ENCODE assay signal across 7 mouse cellular contexts in the genomic region with DNA sequence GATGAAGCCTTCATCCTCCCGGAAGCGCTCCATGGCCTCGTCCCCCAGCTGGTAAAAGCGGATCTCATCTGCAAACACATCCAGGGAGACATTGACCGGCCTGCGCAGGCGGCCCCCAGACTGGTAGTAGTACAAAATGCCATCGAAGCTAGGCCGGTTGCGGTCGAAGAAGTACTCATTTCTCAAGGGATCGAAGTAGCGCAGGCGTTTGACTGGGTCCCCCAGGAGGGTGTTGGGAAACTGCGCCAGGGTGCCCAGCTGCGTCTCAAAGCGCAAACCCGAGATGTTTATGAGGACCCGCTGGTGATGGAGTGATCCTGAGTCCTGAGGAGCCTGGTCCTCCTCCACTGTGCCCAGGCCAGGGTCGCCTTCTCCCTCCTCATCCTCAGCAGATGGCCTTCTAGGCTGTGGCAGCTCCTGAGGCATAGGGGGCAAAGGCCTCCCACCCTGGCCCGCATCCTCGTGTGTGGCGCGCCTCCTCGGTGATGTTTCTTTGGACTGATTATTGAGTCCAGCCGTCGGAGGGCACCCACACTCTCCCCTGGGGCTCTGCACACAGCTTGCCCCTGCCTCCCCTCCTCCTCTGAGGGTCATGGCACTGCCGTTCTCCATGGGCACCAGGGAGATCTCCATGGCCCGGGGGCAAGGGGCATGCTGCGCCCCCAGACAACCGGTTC. TPM values are rescaled to one million over a fixed set of nuclear protein-coding genes. Genes with fewer than 3 reads are reported as not detected.
DNase-seq lines count a peak whose midpoint lies in the region; ATAC-seq and TF ChIP-seq lines count a peak whose summit lies in the region.

No protein-coding gene starts in this region.

- peak; percentile 26; the same call in 1 of the 2 replicates for ATAC-seq in lung, embryonic 16.5 days (ENCODE audit: low read depth)
- ATAC-seq in forebrain, postnatal 0 days, result no peak
- no peak for ATAC-seq in limb, embryonic 14.5 days (ENCODE audit: low FRiP score, low read depth)
- ATAC-seq in stomach, postnatal 0 days (ENCODE audit: low FRiP score, low TSS enrichment), result peak; percentile 45; the same call in 1 of the 2 replicates

- WGBS in lung, embryonic 16.5 days, result 21% methylated on average over 31 of the region's 31 CpGs
- 15% methylated on average over 30 of the region's 31 CpGs for WGBS in forebrain, postnatal 0 days
- 16% methylated on average over 31 of the region's 31 CpGs for WGBS in limb, embryonic 14.5 days
- 20% methylated on average over 31 of the region's 31 CpGs for WGBS in stomach, postnatal 0 days

- peak overlapping the region; percentile 54 for H3K4me2 ChIP-seq in lung, embryonic 16.5 days (ENCODE audit: low read depth, low read length)
- H3K4me2 ChIP-seq in forebrain, postnatal 0 days (ENCODE audit: low read depth), result peak overlapping the region; percentile 42
- peak overlapping the region; percentile 53 for H3K4me2 ChIP-seq in limb, embryonic 14.5 days (replicated peaks; ENCODE audit: low read depth, low read length, severe bottlenecking)
- peak overlapping the region; percentile 53 for H3K4me2 ChIP-seq in stomach, postnatal 0 days (replicated peaks; ENCODE audit: low read depth)

- no peak for DNase-seq in lung, adult 18-20 months
- no peak for DNase-seq in forebrain, postnatal 0 days
- DNase-seq in limb, embryonic 14.5 days (ENCODE audit: low spot score), result no peak
- DNase-seq in stomach, postnatal 0 days (ENCODE audit: low spot score), result no peak
- DNase-seq in right cerebral cortex, adult 18-20 months, result no peak
- no peak for DNase-seq in gastrocnemius, adult 8-10 months (ENCODE audit: low spot score in 2 of 2)

- no peak for TF ChIP-seq CTCF in forebrain, postnatal 0 days (IDR thresholded peaks at IDR 0.05; ENCODE audit: low read depth)
- no peak for TF ChIP-seq CTCF in stomach, postnatal 0 days (IDR thresholded peaks at IDR 0.05; ENCODE audit: low read depth)

- peak overlapping the region; percentile 33 for H3K4me3 ChIP-seq in lung, embryonic 16.5 days (ENCODE audit: low read length)
- H3K4me3 ChIP-seq in forebrain, postnatal 0 days (ENCODE audit: low read depth, low read length), result peak overlapping the region; percentile 18
- peak overlapping the region; percentile 27 for H3K4me3 ChIP-seq in limb, embryonic 14.5 days (replicated peaks; ENCODE audit: low read length)
- peak overlapping the region; percentile 28 for H3K4me3 ChIP-seq in stomach, postnatal 0 days (ENCODE audit: low read depth, low read length)

- H3K9me3 ChIP-seq in lung, embryonic 16.5 days (ENCODE audit: control insufficient read depth, low read length), result no peaks in the 10 kb centered on the region
- no peaks in the 10 kb centered on the region for H3K9me3 ChIP-seq in forebrain, postnatal 0 days (ENCODE audit: low read length)
- H3K9me3 ChIP-seq in limb, embryonic 14.5 days (ENCODE audit: control insufficient read depth, low read length), result no peaks in the 10 kb centered on the region
- H3K9me3 ChIP-seq in stomach, postnatal 0 days (ENCODE audit: control insufficient read depth, low read length), result no peaks in the 10 kb centered on the region

- TF ChIP-seq EP300 in stomach, postnatal 0 days (optimal IDR thresholded peaks at IDR 0.05), result no peak

- no peak overlapping the region for H3K27ac ChIP-seq in lung, embryonic 16.5 days (ENCODE audit: low read length)
- H3K27ac ChIP-seq in forebrain, postnatal 0 days (ENCODE audit: low read depth, low read length), result peak overlapping the region; percentile 50; the same call in 1 of the 2 replicates
- H3K27ac ChIP-seq in limb, embryonic 14.5 days (replicated peaks; ENCODE audit: low read depth, low read length), result peak overlapping the region; percentile 57; the same call in 1 of the 2 replicates
- peak overlapping the region; percentile 78 for H3K27ac ChIP-seq in stomach, postnatal 0 days (replicated peaks)

- H3K27me3 ChIP-seq in lung, embryonic 16.5 days (ENCODE audit: control insufficient read depth, insufficient read depth, low read depth, low read length), result peaks cover 9% of the 10 kb centered on the region; the same call in 1 of the 2 replicates
- H3K27me3 ChIP-seq in forebrain, postnatal 0 days (ENCODE audit: insufficient read depth, low read length), result peaks cover 9% of the 10 kb centered on the region
- peaks cover 12% of the 10 kb centered on the region; the same call in 1 of the 2 replicates for H3K27me3 ChIP-seq in limb, embryonic 14.5 days (ENCODE audit: control insufficient read depth, insufficient read depth, low read length)
- H3K27me3 ChIP-seq in stomach, postnatal 0 days (ENCODE audit: control insufficient read depth, insufficient read depth, low read length), result no peaks in the 10 kb centered on the region; the same call in 1 of the 2 replicates

- no peaks in the 10 kb centered on the region for H3K36me3 ChIP-seq in lung, embryonic 16.5 days (ENCODE audit: control insufficient read depth, insufficient read depth, low read length)
- no peaks in the 10 kb centered on the region for H3K36me3 ChIP-seq in forebrain, postnatal 0 days (ENCODE audit: insufficient read depth)
- H3K36me3 ChIP-seq in limb, embryonic 14.5 days (ENCODE audit: control insufficient read depth, insufficient read depth, low read length), result no peaks in the 10 kb centered on the region
- no peaks in the 10 kb centered on the region for H3K36me3 ChIP-seq in stomach, postnatal 0 days (ENCODE audit: control insufficient read depth, insufficient read depth, low read length)

- no peak for TF ChIP-seq POLR2A in limb, embryonic 14.5 days (IDR thresholded peaks at IDR 0.05; ENCODE audit: borderline replicate concordance, extremely low read depth, insufficient read depth, insufficient read length)

- H3K4me1 ChIP-seq in lung, embryonic 16.5 days (replicated peaks; ENCODE audit: control insufficient read depth, insufficient read depth, low read length), result peaks cover 18% of the 10 kb centered on the region
- peaks cover 4% of the 10 kb centered on the region; the same call in 1 of the 2 replicates for H3K4me1 ChIP-seq in forebrain, postnatal 0 days (ENCODE audit: insufficient read depth)
- peaks cover 22% of the 10 kb centered on the region for H3K4me1 ChIP-seq in limb, embryonic 14.5 days (ENCODE audit: control insufficient read depth, insufficient read depth, low read length)
- no peaks in the 10 kb centered on the region; the same call in 1 of the 2 replicates for H3K4me1 ChIP-seq in stomach, postnatal 0 days (replicated peaks; ENCODE audit: control insufficient read depth, insufficient read depth)

- peak overlapping the region; percentile 49; the same call in 1 of the 2 replicates for H3K9ac ChIP-seq in lung, embryonic 16.5 days (ENCODE audit: low read length)
- H3K9ac ChIP-seq in forebrain, postnatal 0 days, result peak overlapping the region; percentile 31; the same call in 1 of the 2 replicates
- peak overlapping the region; percentile 17 for H3K9ac ChIP-seq in limb, embryonic 14.5 days (ENCODE audit: low read depth, low read length, severe bottlenecking)
- H3K9ac ChIP-seq in stomach, postnatal 0 days (ENCODE audit: low read length), result peak overlapping the region; percentile 58; the same call in 1 of the 2 replicates

RNA-seq across cellular contexts. Expression of a gene that starts 0.5 kb away (rescaled TPM):
- polyA plus RNA-seq in lung, embryonic 16.5 days (2015; fragmentation: Nextera tagmentation; extraction: Ambion mirVana), result 2.8 and 3.7 TPM in 2 replicates
- total RNA-seq in forebrain, postnatal 0 days (2014; rRNA removed), result 4.2 and 8.0 TPM in 2 replicates
- 2.4 and 3.7 TPM in 2 replicates for polyA plus RNA-seq in forebrain, postnatal 0 days (2015; fragmentation: Nextera tagmentation; extraction: Ambion mirVana)
- polyA plus RNA-seq in limb, embryonic 14.5 days (2012; rRNA removed), result 3.1 and 3.2 TPM in 2 replicates
- polyA plus RNA-seq in limb, embryonic 14.5 days (2014; fragmentation: Nextera tagmentation; extraction: Ambion mirVana), result 4.0 and 5.0 TPM in 2 replicates
- 3.2 and 3.5 TPM in 2 replicates for polyA plus RNA-seq in stomach, postnatal 0 days (2015; fragmentation: Nextera tagmentation; extraction: Ambion mirVana)
- total RNA-seq in gastrocnemius, adult 8-10 months (2022), result 1 to 10 TPM; 3.3 to 3.9 (median 3.5) TPM

Comparison
In these comparisons a context has a peak if more than half of its experiments do, and no peak if none do; other contexts are left out.
1. ATAC-seq: peak in lung, embryonic 16.5 days (single experiment) and stomach, postnatal 0 days (single experiment); none in forebrain, postnatal 0 days (single experiment) and limb, embryonic 14.5 days (single experiment).
2. Peak in every context shown above with its lines, with median percentiles within 50 percentile points of each other: H3K4me2 ChIP-seq, H3K4me3 ChIP-seq and H3K9ac ChIP-seq.